Mouse (Mus musculus): ENCODE measurements at regions not wholly inside any gene's neighbourhood (a gene's known extent, or its start where the extent isn't known, plus 50 kb on each side); places are given as distances from the start of the nearest gene placed in this dataset.

- TF ChIP-seq CTCF (IDR thresholded peaks at IDR 0.05; ENCODE audit: borderline replicate concordance, control insufficient read depth, extremely low read depth, insufficient read depth, low read length, poor library complexity), result no peak
- TF ChIP-seq POLR2A (IDR thresholded peaks at IDR 0.05; ENCODE audit: control insufficient read depth, extremely low read depth, insufficient read depth, low read length, poor library complexity), result no peak
Observed at GRCm38 (mm10) chr9:24903706-24904105, 129.6 kb upstream of the Tbx20 start.
